Mouse (Mus musculus) megakaryocyte, adult 5-6 weeks (primary cell): Measurements from ENCODE around the gene Klc4. TPM values are rescaled to one million over a fixed set of nuclear protein-coding genes. Genes with fewer than 3 reads are reported as not detected.
A peak's percentile ranks its signal among the peaks of the same experiment; 100 is the strongest.

Source experiments
- ATAC-seq: 2 replicates; pipeline ENCODE4 v1.8.0; 2016; ENCODE audit warnings: mild to moderate bottlenecking, inconsistent platforms; ENCODE audit not compliant: poor library complexity, severe bottlenecking
- total RNA-seq, 2 experiments: library from RNA; stranded (forward) in 1 of 2; stranded (reverse) in 1 of 2; fragments of 153-499, 151-499 nt in 1 of 2; fragments of 221-1000, 200-1000 nt in 1 of 2; gene quantifications; 2 replicates each; pipeline versions ENCODE4 v1.2.3 to v1.2.4; 2015 to 2017

Klc4 gene
- total RNA-seq, 2 experiments from 2014 or later = 4.9 to 13.1 TPM

DNA sequence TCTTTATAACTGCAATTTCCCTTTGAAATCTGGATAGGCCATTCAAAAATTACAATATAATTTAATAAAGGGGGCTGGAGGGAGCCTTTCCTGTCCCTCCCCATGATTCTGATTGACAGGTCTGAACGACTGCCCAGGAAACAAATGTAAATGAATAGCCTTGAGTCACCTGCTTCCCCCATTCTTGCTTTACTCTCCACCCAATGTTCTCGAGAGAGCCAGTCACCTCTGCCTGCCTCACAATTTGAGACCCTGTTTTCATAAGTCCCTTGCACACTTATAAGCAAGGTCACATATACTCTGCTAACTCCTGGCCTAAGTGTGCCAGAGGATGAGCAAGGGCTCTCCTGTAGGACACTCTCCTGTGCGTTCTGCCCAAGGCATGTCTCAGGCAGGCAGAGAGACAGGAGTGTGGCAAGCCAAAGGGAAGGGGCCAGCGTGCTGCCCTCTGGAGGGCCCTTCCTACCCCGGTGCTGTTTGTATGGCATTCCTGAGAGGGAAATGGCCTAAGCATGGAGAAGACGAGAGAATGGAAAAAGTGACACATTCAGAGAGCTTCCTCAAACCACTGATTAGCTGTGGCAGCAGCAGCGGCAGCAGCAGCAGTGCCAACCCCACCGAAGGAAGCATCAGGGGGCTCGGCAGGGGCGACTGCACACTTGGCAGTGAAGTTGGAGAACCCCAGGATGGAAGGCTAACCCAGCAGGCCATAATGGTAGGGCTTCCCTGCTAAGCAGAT lies 21.8 kb downstream of the Klc4 start:
- ATAC-seq = peak; percentile 30; the same call in 1 of the 2 replicates

DNA sequence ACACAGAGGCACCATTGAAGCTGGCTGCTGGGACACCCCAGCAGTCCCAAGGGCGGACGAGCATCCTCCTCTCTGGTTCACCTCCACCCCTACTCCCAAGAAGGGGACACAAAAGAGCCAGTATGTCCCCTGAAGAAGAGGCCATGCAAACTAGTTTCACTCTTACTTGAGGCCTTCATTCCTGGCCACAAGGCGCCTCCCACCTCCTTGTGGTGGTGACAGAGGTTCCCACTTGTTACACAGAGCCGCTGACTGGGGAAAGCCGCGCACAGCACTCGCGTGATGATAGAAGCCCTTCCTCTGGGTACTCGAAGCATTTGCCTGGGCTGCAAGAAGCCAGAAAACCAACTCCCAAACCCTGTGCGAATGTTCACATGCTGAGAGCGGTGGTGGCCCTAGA lies 23.6 kb downstream of the Klc4 start:
- 0 out of 2 replicates have a peak, but pooled peaks have one; percentile 38 for ATAC-seq

GRCm38 (mm10) chr17:46621324-46621723 lies 24.5 kb downstream of the Klc4 start:
- no peak for ATAC-seq

GRCm38 (mm10) chr17:46619683-46620357 lies 26.0 kb downstream of the Klc4 start:
- ATAC-seq = no peak

GRCm38 (mm10) chr17:46618769-46619682 lies 26.8 kb downstream of the Klc4 start:
- ATAC-seq = no peak

GRCm38 (mm10) chr17:46618394-46618768 lies 27.4 kb downstream of the Klc4 start:
- no peak for ATAC-seq

GRCm38 (mm10) chr17:46617799-46618198 lies 28.0 kb downstream of the Klc4 start:
- no peak for ATAC-seq

GRCm38 (mm10) chr17:46613229-46613628 lies 32.6 kb downstream of the Klc4 start:
- no peak for ATAC-seq

GRCm38 (mm10) chr17:46612820-46613219 lies 33.0 kb downstream of the Klc4 start:
- no peak for ATAC-seq

- no peak for ATAC-seq
Measured at GRCm38 (mm10) chr17:46612189-46612588, 33.6 kb downstream of the Klc4 start.

GRCm38 (mm10) chr17:46611316-46611715 lies 34.5 kb downstream of the Klc4 start:
- no peak for ATAC-seq

GRCm38 (mm10) chr17:46609721-46610514 lies 35.9 kb downstream of the Klc4 start:
- ATAC-seq = peak; percentile 84

GRCm38 (mm10) chr17:46605987-46606386 lies 39.8 kb downstream of the Klc4 start:
- no peak for ATAC-seq

GRCm38 (mm10) chr17:46605126-46605525 lies 40.7 kb downstream of the Klc4 start:
- no peak for ATAC-seq

DNA sequence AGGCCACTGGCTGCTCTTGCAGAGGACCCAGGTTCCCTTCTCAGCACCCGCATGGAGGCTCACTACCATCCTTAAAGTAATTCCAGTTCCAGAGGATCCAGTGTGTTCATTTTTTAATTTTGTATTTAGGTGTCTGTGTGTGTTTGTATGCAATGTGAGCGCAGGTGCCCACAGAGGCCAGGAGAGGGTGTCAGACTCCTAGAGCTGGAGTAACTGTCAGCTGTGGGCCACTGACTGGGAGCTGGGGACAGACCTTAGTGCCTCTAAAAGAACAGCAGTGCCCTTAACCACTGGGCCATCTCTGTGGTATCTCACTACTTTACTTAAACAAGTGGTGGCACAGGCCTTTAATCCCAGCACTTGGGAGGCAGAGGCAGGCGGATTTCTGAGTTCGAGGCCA lies 42.6 kb downstream of the Klc4 start:
- ATAC-seq = no peak

- peak; percentile 92 for ATAC-seq
Measured at GRCm38 (mm10) chr17:46602212-46602611, 43.6 kb downstream of the Klc4 start.

GRCm38 (mm10) chr17:46600569-46600968 lies 45.3 kb downstream of the Klc4 start:
- ATAC-seq = no peak

DNA sequence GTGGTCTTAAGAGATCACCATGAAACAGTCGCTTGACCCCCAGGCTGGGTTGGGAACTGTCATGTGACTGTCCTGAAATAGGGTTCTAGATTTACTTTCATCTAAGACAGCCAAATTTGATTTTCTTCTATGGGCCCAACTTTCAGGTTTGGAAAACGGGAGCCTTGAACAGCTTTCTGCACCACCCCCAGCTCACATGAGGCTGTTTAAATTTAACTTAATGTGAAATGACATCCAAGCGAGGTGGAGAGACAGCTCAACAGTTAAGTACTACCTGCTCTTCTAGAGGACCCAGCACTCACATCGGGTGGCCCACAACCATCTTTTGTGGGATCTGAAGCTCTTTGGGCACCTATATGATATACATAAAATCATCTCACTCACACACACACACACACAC lies 46.9 kb downstream of the Klc4 start:
- no peak for ATAC-seq

- ATAC-seq = no peak
Measured at GRCm38 (mm10) chr17:46597956-46598355, 47.9 kb downstream of the Klc4 start.

DNA sequence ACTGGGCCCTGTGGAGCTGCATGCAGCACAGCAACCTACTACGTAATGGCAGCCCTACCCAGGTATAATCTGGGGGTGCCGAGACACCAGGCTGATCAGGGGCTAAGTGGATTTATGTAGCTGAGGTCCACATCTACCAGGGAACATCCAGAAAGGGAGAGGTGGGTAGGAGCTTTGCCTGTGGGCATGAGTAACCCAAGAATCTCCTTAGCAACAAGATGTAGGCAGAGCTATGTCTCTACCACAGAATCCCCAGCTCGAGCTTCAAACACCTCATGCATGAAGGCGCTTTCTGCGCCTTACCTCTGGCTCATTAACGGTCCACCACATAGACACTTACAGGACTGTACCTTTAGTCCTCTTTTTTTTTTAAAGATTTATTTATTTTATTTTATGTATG lies 50.5 kb downstream of the Klc4 start:
- ATAC-seq = no peak

- no peak for ATAC-seq
Measured at GRCm38 (mm10) chr17:46594606-46595005, 51.2 kb downstream of the Klc4 start.
